ENCODE assay signal across 8 mouse cellular contexts in the genomic region with DNA sequence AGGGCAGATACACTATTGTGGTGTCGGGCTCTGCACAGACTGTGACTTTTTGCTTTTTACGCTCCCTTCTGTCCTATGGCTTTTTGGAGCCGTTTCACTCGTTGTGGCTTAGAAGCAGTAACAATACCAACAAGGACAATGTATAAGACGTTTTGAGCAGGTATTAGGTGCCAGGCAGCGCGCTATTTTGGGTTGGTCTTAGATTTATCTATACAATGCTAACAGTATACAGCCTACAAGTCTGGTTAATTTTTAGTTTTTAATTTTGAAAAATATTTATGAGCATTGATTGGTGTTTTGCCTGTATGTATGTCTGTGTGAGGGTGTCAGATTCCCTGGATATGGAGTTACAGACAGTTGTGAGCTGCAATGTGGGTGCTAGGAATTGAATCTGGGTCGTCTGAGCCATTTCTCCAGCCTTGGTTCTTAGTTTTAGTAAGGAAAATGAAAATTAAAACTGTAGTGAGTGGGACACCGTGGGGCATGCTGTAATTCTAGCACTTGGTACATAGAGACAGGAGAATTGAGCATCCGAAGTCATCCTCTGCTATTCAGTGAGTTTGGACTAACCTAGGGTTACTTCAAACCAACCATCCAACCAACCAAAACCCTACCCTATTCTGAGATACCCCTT. TPM values are rescaled to one million over a fixed set of nuclear protein-coding genes. Genes with fewer than 3 reads are reported as not detected.
DNase-seq lines count a peak whose midpoint lies in the region; ATAC-seq and TF ChIP-seq lines count a peak whose summit lies in the region.

No protein-coding gene starts in this region.

- H3K4me2 ChIP-seq in limb, embryonic 14.5 days (replicated peaks; ENCODE audit: low read depth, low read length, severe bottlenecking) = peak overlapping the region; percentile 75
- H3K4me2 ChIP-seq in stomach, embryonic 16.5 days (ENCODE audit: low read depth, low read length) = peak overlapping the region; percentile 87

- TF ChIP-seq POLR2A in limb, embryonic 14.5 days (IDR thresholded peaks at IDR 0.05; ENCODE audit: borderline replicate concordance, extremely low read depth, insufficient read depth, insufficient read length) = no peak

- H3K4me3 ChIP-seq in megakaryocyte, embryonic 14.5 days (replicated peaks) = peak overlapping the region; percentile 97
- peak overlapping the region; percentile 83 for H3K4me3 ChIP-seq in limb, embryonic 14.5 days (replicated peaks; ENCODE audit: low read length)
- peak overlapping the region; percentile 69 for H3K4me3 ChIP-seq in stomach, embryonic 16.5 days (replicated peaks; ENCODE audit: low read length)

- peak; percentile 6 for DNase-seq in adrenal gland, adult 2 months
- DNase-seq in adrenal gland, adult 18-20 months (ENCODE audit: low spot score in 2 of 2) = no peak
- no peak for DNase-seq in limb, embryonic 14.5 days (ENCODE audit: low spot score)
- DNase-seq in adrenal gland, adult (ENCODE audit: inconsistent age in 2 of 2, low spot score in 1 of 2) = no peak
- no peak for DNase-seq in yolk sac, embryonic 10.5 days (ENCODE audit: low spot score)

- H3K4me1 ChIP-seq in megakaryocyte, embryonic 14.5 days = peaks cover 38% of the 10 kb centered on the region
- H3K4me1 ChIP-seq in limb, embryonic 14.5 days (ENCODE audit: control insufficient read depth, insufficient read depth, low read length) = peaks cover 4% of the 10 kb centered on the region
- H3K4me1 ChIP-seq in stomach, embryonic 16.5 days (ENCODE audit: control insufficient read depth, insufficient read depth, low read length) = peaks cover 10% of the 10 kb centered on the region

- peaks cover 28% of the 10 kb centered on the region for H3K36me3 ChIP-seq in megakaryocyte, embryonic 14.5 days (replicated peaks; ENCODE audit: low read length)
- peaks cover 12% of the 10 kb centered on the region for H3K36me3 ChIP-seq in limb, embryonic 14.5 days (ENCODE audit: control insufficient read depth, insufficient read depth, low read length)
- no peaks in the 10 kb centered on the region for H3K36me3 ChIP-seq in stomach, embryonic 16.5 days (ENCODE audit: control insufficient read depth, insufficient read depth, low read length)

- H3K27me3 ChIP-seq in megakaryocyte, embryonic 14.5 days (replicated peaks) = peaks cover 5% of the 10 kb centered on the region
- H3K27me3 ChIP-seq in limb, embryonic 14.5 days (ENCODE audit: control insufficient read depth, insufficient read depth, low read length) = no peaks in the 10 kb centered on the region
- H3K27me3 ChIP-seq in stomach, embryonic 16.5 days (ENCODE audit: control insufficient read depth, insufficient read depth, low read length) = no peaks in the 10 kb centered on the region

- ATAC-seq in megakaryocyte, adult 5-6 weeks (ENCODE audit: poor library complexity, severe bottlenecking) = no peak
- ATAC-seq in limb, embryonic 14.5 days (ENCODE audit: low FRiP score, low read depth) = no peak; the same call in 1 of the 2 replicates
- ATAC-seq in stomach, embryonic 16.5 days (ENCODE audit: insufficient read depth, low FRiP score) = no peak; the same call in 1 of the 2 replicates

- WGBS in limb, embryonic 14.5 days = 15% methylated on average over 10 of the region's 10 CpGs
- 10% methylated on average over 10 of the region's 10 CpGs for whole genome bisulfite sequencing in stomach, embryonic 16.5 days

- no peaks in the 10 kb centered on the region for H3K9me3 ChIP-seq in megakaryocyte, embryonic 14.5 days
- H3K9me3 ChIP-seq in limb, embryonic 14.5 days (ENCODE audit: control insufficient read depth, low read length) = no peaks in the 10 kb centered on the region
- H3K9me3 ChIP-seq in stomach, embryonic 16.5 days (replicated peaks; ENCODE audit: control insufficient read depth, low read length) = no peaks in the 10 kb centered on the region

- no peak overlapping the region; the same call in 1 of the 2 replicates for H3K27ac ChIP-seq in limb, embryonic 14.5 days (replicated peaks; ENCODE audit: low read depth, low read length)
- H3K27ac ChIP-seq in stomach, embryonic 16.5 days (ENCODE audit: low read length) = peak overlapping the region; percentile 17; the same call in 1 of the 2 replicates

- no peak overlapping the region; the same call in 1 of the 2 replicates for H3K9ac ChIP-seq in limb, embryonic 14.5 days (ENCODE audit: low read depth, low read length, severe bottlenecking)
- H3K9ac ChIP-seq in stomach, embryonic 16.5 days (ENCODE audit: low read length) = peak overlapping the region; percentile 59

RNA-seq across cellular contexts. Expression of a gene that starts 0.6 kb away (rescaled TPM):
- 100 to 1,000 TPM in 1 of 2 experiments, 10 to 100 TPM in 1; 90.8 to 121 TPM for total RNA-seq in adrenal gland, adult 2 months (2021)
- polyA plus RNA-seq in adrenal gland, adult 2 months (2012; rRNA removed) = 4.1 and 6.4 TPM in 2 replicates
- total RNA-seq in adrenal gland, adult 18-20 months (2021) = 100 to 1,000 TPM in 1 of 2 experiments, 10 to 100 TPM in 1; 85.6 to 103 TPM
- polyA plus RNA-seq in megakaryocyte, embryonic 14.5 days (2012; ENCODE audit: insufficient read depth, low replicate concordance) = 0.76 and 2.0 TPM in 2 replicates
- total RNA-seq in megakaryocyte, adult 5-6 weeks (2015) = 43.0 and 53.3 TPM in 2 replicates
- 30.3 and 33.3 TPM in 2 replicates for total RNA-seq in megakaryocyte, adult 5-6 weeks (2017)
- 23.9 and 26.4 TPM in 2 replicates for polyA plus RNA-seq in limb, embryonic 14.5 days (2012; rRNA removed)
- 30.3 and 33.4 TPM in 2 replicates for polyA plus RNA-seq in limb, embryonic 14.5 days (2014; fragmentation: Nextera tagmentation; extraction: Ambion mirVana)
- 24.8 and 27.5 TPM in 2 replicates for polyA plus RNA-seq in stomach, embryonic 16.5 days (2015; fragmentation: Nextera tagmentation; extraction: Ambion mirVana)

RNA-seq across cellular contexts. Expression of a gene that starts 14.3 kb away (rescaled TPM):
- 1 to 10 TPM in 1 of 2 experiments, not detected in 1; 1.0 TPM for total RNA-seq in adrenal gland, adult 2 months (2021)
- 0.21 TPM in 1 of 2 replicates, not detected in the other for polyA plus RNA-seq in adrenal gland, adult 2 months (2012; rRNA removed)
- 1 to 10 TPM in 1 of 2 experiments, under 1 TPM in 1; 0.33 to 1.6 TPM for total RNA-seq in adrenal gland, adult 18-20 months (2021)
- polyA plus RNA-seq in megakaryocyte, embryonic 14.5 days (2012; ENCODE audit: insufficient read depth, low replicate concordance) = not detected in 2 replicates
- total RNA-seq in megakaryocyte, adult 5-6 weeks (2015) = 6.2 and 11.0 TPM in 2 replicates
- total RNA-seq in megakaryocyte, adult 5-6 weeks (2017) = 14.8 and 17.2 TPM in 2 replicates
- polyA plus RNA-seq in limb, embryonic 14.5 days (2012; rRNA removed) = 0.28 and 0.65 TPM in 2 replicates
- polyA plus RNA-seq in limb, embryonic 14.5 days (2014; fragmentation: Nextera tagmentation; extraction: Ambion mirVana) = 1.0 and 1.2 TPM in 2 replicates
- polyA plus RNA-seq in stomach, embryonic 16.5 days (2015; fragmentation: Nextera tagmentation; extraction: Ambion mirVana) = 0.75 and 0.76 TPM in 2 replicates

RNA-seq across cellular contexts. Expression of a gene that starts 15.6 kb away (rescaled TPM):
- under 1 TPM in 1 of 2 experiments, not detected in 1; 0.90 TPM for total RNA-seq in adrenal gland, adult 2 months (2021)
- polyA plus RNA-seq in adrenal gland, adult 2 months (2012; rRNA removed) = 0.06 TPM in 1 of 2 replicates, not detected in the other
- under 1 TPM in 1 of 2 experiments, not detected in 1; 0.93 TPM for total RNA-seq in adrenal gland, adult 18-20 months (2021)
- polyA plus RNA-seq in megakaryocyte, embryonic 14.5 days (2012; ENCODE audit: insufficient read depth, low replicate concordance) = not detected in 2 replicates
- total RNA-seq in megakaryocyte, adult 5-6 weeks (2015) = 2.3 and 6.8 TPM in 2 replicates
- 2.1 and 6.3 TPM in 2 replicates for total RNA-seq in megakaryocyte, adult 5-6 weeks (2017)
- 0.06 TPM in 1 of 2 replicates, not detected in the other for polyA plus RNA-seq in limb, embryonic 14.5 days (2012; rRNA removed)
- not detected in 2 replicates for polyA plus RNA-seq in limb, embryonic 14.5 days (2014; fragmentation: Nextera tagmentation; extraction: Ambion mirVana)
- 0.19 TPM in 1 of 2 replicates, not detected in the other for polyA plus RNA-seq in stomach, embryonic 16.5 days (2015; fragmentation: Nextera tagmentation; extraction: Ambion mirVana)

RNA-seq across cellular contexts. Expression of a gene that starts 43.5 kb away (rescaled TPM):
- 1 to 10 TPM in 1 of 2 experiments, under 1 TPM in 1; 0.55 to 1.5 TPM for total RNA-seq in adrenal gland, adult 2 months (2021)
- 0.34 and 0.42 TPM in 2 replicates for polyA plus RNA-seq in adrenal gland, adult 2 months (2012; rRNA removed)
- total RNA-seq in adrenal gland, adult 18-20 months (2021) = 1 to 10 TPM in 1 of 2 experiments, under 1 TPM in 1; 0.27 to 2.0 TPM
- polyA plus RNA-seq in megakaryocyte, embryonic 14.5 days (2012; ENCODE audit: insufficient read depth, low replicate concordance) = not detected in 2 replicates
- 3.5 and 5.8 TPM in 2 replicates for total RNA-seq in megakaryocyte, adult 5-6 weeks (2015)
- total RNA-seq in megakaryocyte, adult 5-6 weeks (2017) = 0.73 and 4.1 TPM in 2 replicates
- 0.10 and 0.13 TPM in 2 replicates for polyA plus RNA-seq in limb, embryonic 14.5 days (2012; rRNA removed)
- polyA plus RNA-seq in limb, embryonic 14.5 days (2014; fragmentation: Nextera tagmentation; extraction: Ambion mirVana) = 0.07 and 0.25 TPM in 2 replicates
- polyA plus RNA-seq in stomach, embryonic 16.5 days (2015; fragmentation: Nextera tagmentation; extraction: Ambion mirVana) = 0.95 and 1.6 TPM in 2 replicates

RNA-seq across cellular contexts. Expression of a gene that starts 45.4 kb away (rescaled TPM):
- 100 to 1,000 TPM; 557 to 696 TPM for total RNA-seq in adrenal gland, adult 2 months (2021)
- 184 and 248 TPM in 2 replicates for polyA plus RNA-seq in adrenal gland, adult 2 months (2012; rRNA removed)
- 100 to 1,000 TPM; 593 to 763 TPM for total RNA-seq in adrenal gland, adult 18-20 months (2021)
- polyA plus RNA-seq in megakaryocyte, embryonic 14.5 days (2012; ENCODE audit: insufficient read depth, low replicate concordance) = 26.7 and 39.7 TPM in 2 replicates
- 490 and 523 TPM in 2 replicates for total RNA-seq in megakaryocyte, adult 5-6 weeks (2015)
- 117 and 122 TPM in 2 replicates for total RNA-seq in megakaryocyte, adult 5-6 weeks (2017)
- 477 and 525 TPM in 2 replicates for polyA plus RNA-seq in limb, embryonic 14.5 days (2012; rRNA removed)
- 663 and 764 TPM in 2 replicates for polyA plus RNA-seq in limb, embryonic 14.5 days (2014; fragmentation: Nextera tagmentation; extraction: Ambion mirVana)
- 660 and 783 TPM in 2 replicates for polyA plus RNA-seq in stomach, embryonic 16.5 days (2015; fragmentation: Nextera tagmentation; extraction: Ambion mirVana)
